Mouse (Mus musculus): ENCODE data around the gene Ncoa5. TPM values are rescaled to one million over a fixed set of nuclear protein-coding genes. Genes with fewer than 3 reads are reported as not detected.

The Ncoa5 gene
- total RNA-seq, 4 experiments from 2014 or later, result 9.0 to 15.5 (median 10.6) TPM

GRCm38 (mm10) chr2:164995976-164996375 lies 38.7 kb downstream of the Ncoa5 start:
- DNase-seq (ENCODE audit: low spot score in 2 of 2), result no peak

GRCm38 (mm10) chr2:164994659-164995428 lies 39.8 kb downstream of the Ncoa5 start:
- DNase-seq (ENCODE audit: low spot score in 2 of 2), result no peak

- DNase-seq (ENCODE audit: low spot score in 2 of 2), result no peak
Measured at GRCm38 (mm10) chr2:164994156-164994555, 40.5 kb downstream of the Ncoa5 start.

GRCm38 (mm10) chr2:164991808-164992207 lies 42.9 kb downstream of the Ncoa5 start:
- no peak for DNase-seq (ENCODE audit: low spot score in 2 of 2)

- DNase-seq (ENCODE audit: low spot score in 2 of 2), result no peak
Measured at GRCm38 (mm10) chr2:164991111-164991510, 43.6 kb downstream of the Ncoa5 start.

GRCm38 (mm10) chr2:164988777-164989176 lies 45.9 kb downstream of the Ncoa5 start:
- DNase-seq (ENCODE audit: low spot score in 2 of 2), result no peak

- DNase-seq (ENCODE audit: low spot score in 2 of 2), result no peak
Measured at GRCm38 (mm10) chr2:164986371-164987027, 48.2 kb downstream of the Ncoa5 start.

- no peak for DNase-seq (ENCODE audit: low spot score in 2 of 2)
Measured at GRCm38 (mm10) chr2:164985962-164986361, 48.7 kb downstream of the Ncoa5 start.

GRCm38 (mm10) chr2:164979749-164980148 lies 54.9 kb downstream of the Ncoa5 start:
- no peak for DNase-seq (ENCODE audit: low spot score in 2 of 2)

GRCm38 (mm10) chr2:164975611-164976010 lies 59.1 kb downstream of the Ncoa5 start:
- no peak for DNase-seq (ENCODE audit: low spot score in 2 of 2)

GRCm38 (mm10) chr2:164972646-164973045 lies 62.0 kb downstream of the Ncoa5 start:
- no peak for DNase-seq (ENCODE audit: low spot score in 2 of 2)

GRCm38 (mm10) chr2:164970631-164971196 lies 64.0 kb downstream of the Ncoa5 start:
- DNase-seq (ENCODE audit: low spot score in 2 of 2), result no peak

GRCm38 (mm10) chr2:164969348-164969781 lies 65.3 kb downstream of the Ncoa5 start:
- DNase-seq (ENCODE audit: low spot score in 2 of 2), result no peak

GRCm38 (mm10) chr2:164968451-164968851 lies 66.2 kb downstream of the Ncoa5 start:
- DNase-seq (ENCODE audit: low spot score in 2 of 2), result peak in 1 of 2 experiments; percentile 12

GRCm38 (mm10) chr2:164967761-164968440 lies 66.8 kb downstream of the Ncoa5 start:
- no peak for DNase-seq (ENCODE audit: low spot score in 2 of 2)

GRCm38 (mm10) chr2:164967193-164967592 lies 67.5 kb downstream of the Ncoa5 start:
- DNase-seq (ENCODE audit: low spot score in 2 of 2), result no peak

GRCm38 (mm10) chr2:164966381-164966780 lies 68.3 kb downstream of the Ncoa5 start:
- DNase-seq (ENCODE audit: low spot score in 2 of 2), result no peak

GRCm38 (mm10) chr2:164964981-164965380 lies 69.7 kb downstream of the Ncoa5 start:
- DNase-seq (ENCODE audit: low spot score in 2 of 2), result no peak

- DNase-seq (ENCODE audit: low spot score in 2 of 2), result no peak
Measured at GRCm38 (mm10) chr2:164964242-164964894, 70.3 kb downstream of the Ncoa5 start.

GRCm38 (mm10) chr2:164962183-164962580 lies 72.5 kb downstream of the Ncoa5 start:
- no peak for DNase-seq (ENCODE audit: low spot score in 2 of 2)

- no peak for DNase-seq (ENCODE audit: low spot score in 2 of 2)
Measured at GRCm38 (mm10) chr2:164961506-164962182, 73.0 kb downstream of the Ncoa5 start.

Data from gastrocnemius, adult 8-10 months (tissue).